Mouse (Mus musculus) stomach, postnatal 0 days (tissue): ENCODE measurements around the gene 4921517D22Rik. TPM values are rescaled to one million over a fixed set of nuclear protein-coding genes. Genes with fewer than 3 reads are reported as not detected.
"Not testable (repeated sequence)": the region's sequence is repeated elsewhere in the genome, so short reads cannot be mapped to it uniquely, and the experiment has no call there.

Source experiments
- ATAC-seq: fragments of 200-750 bp; cut with Nextera tagmentation; 2 replicates; pipeline ENCODE4 v1.8.0; 2017; ENCODE audit not compliant: low FRiP score, low TSS enrichment
- DNase-seq: peaks from one replicate; pipeline ENCODE4 v3.0.0-alpha.2; 2016; ENCODE audit warnings: low spot score
- H3K27ac ChIP-seq: fragments of 300-500 bp; sonication (generic); replicated peaks from 2 replicates; pipeline ENCODE4 v1.5.1; 2014; ENCODE audit warnings: mild to moderate bottlenecking, control low read depth
- H3K27me3 ChIP-seq: fragments of 300-500 bp; sonication (generic); 2 replicates; pipeline ENCODE4 v1.6.1; 2014; ENCODE audit warnings: low read length; ENCODE audit not compliant: control insufficient read depth, insufficient read depth
- H3K36me3 ChIP-seq: fragments of 300-500 bp; sonication (generic); 2 replicates; pipeline ENCODE4 v1.6.1; 2014; ENCODE audit warnings: low read length, mixed read lengths; ENCODE audit not compliant: control insufficient read depth, insufficient read depth
- H3K4me1 ChIP-seq: fragments of 300-500 bp; sonication (generic); replicated peaks from 2 replicates; pipeline ENCODE4 v1.6.1; 2014; ENCODE audit warnings: antibody characterized with exemption; ENCODE audit not compliant: control insufficient read depth, insufficient read depth
- H3K4me2 ChIP-seq: fragments of 300-500 bp; sonication (generic); replicated peaks from 2 replicates; pipeline ENCODE4 v1.6.1; 2014; ENCODE audit warnings: low read depth, mild to moderate bottlenecking, control low read depth, moderate library complexity
- H3K4me3 ChIP-seq: fragments of 300-500 bp; sonication (generic); 2 replicates; pipeline ENCODE4 v1.5.1; 2014; ENCODE audit warnings: low read depth, low read length, control low read depth
- H3K9ac ChIP-seq: fragments of 300-500 bp; sonication (generic); 2 replicates; pipeline ENCODE4 v1.6.1; 2014; ENCODE audit warnings: mild to moderate bottlenecking, low read length, control low read depth, mixed read lengths
- H3K9me3 ChIP-seq: fragments of 300-500 bp; sonication (generic); 2 replicates; pipeline ENCODE4 v1.6.1; 2016; ENCODE audit warnings: low read length; ENCODE audit not compliant: control insufficient read depth
- CTCF ChIP-seq: IDR thresholded peaks from 2 replicates; pipeline ENCODE4 v1.5.1; 2016; ENCODE audit warnings: antibody characterized with exemption, low read depth, mild to moderate bottlenecking, moderate library complexity
- EP300 ChIP-seq: optimal IDR thresholded peaks from 2 replicates; pipeline ENCODE3; 2016; ENCODE audit warnings: antibody characterized with exemption
- WGBS: fragments of 180-500 bp; shearing (Covaris S2); extraction: QIAGEN DNeasy Blood & Tissue Kit; methylation state at CpG from one replicate; pipeline ENCODE4 v1.1.7; 2014; 5-methylcytosine and 5-hydroxymethylcytosine counted together
- polyA plus RNA-seq: library from polyadenylated mRNA; unstranded; fragments of >200 nt; fragmentation: Nextera tagmentation; extraction: Ambion mirVana; gene quantifications from 2 replicates; pipeline ENCODE4 v1.2.1, GENCODE M21; 2015

Gene 4921517D22Rik
- polyA plus RNA-seq = not detected in 2 replicates

- Histone ChIP-seq H3K36me3 (no peaks in the 10 kb centered on the region), H3K27me3 (no peaks in the 10 kb centered on the region), H3K9ac (no peak within 1 kb of the TSS), H3K27ac (no peak within 1 kb of the TSS), H3K4me3 (no peak within 1 kb of the TSS), H3K4me2 (no peak within 1 kb of the TSS), H3K9me3 (no peaks in the 10 kb centered on the region), H3K4me1 (no peaks in the 10 kb centered on the region)
- DNase-seq = no peak
- 82% methylated on average over 3 of the region's 3 CpGs for WGBS
- no peak for ATAC-seq
- TF ChIP-seq EP300 (no peak), CTCF (no peak)
These were observed at the start of gene 4921517D22Rik for GRCm38 (mm10) chr13:59694008-59694407. TSS of gene 4921517D22Rik (minus strand) at chr13:59694108.

DNA sequence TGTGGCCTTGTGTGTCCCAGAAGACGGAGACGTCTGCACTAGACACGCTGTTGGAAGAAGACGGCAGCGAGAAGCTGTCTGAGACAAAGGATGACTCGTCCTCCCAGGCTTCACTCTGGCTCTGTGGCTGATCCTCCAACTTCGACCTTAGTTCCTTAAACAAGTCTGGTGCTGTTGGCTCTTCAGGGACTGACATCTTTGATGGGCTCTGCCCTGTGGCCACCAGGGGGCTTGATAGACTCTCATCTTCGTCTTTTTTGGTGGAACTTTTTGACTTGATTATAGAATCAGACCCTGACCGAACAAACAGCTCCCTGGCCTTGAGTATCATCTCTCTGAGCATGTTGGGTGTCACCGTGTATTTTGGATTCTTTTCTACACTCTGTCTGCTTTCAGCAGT, 47.8 kb upstream of the 4921517D22Rik start:
- H3K27ac ChIP-seq = no peak overlapping the region
- 68% methylated on average over 10 of the region's 10 CpGs for WGBS
- no peak overlapping the region for H3K4me2 ChIP-seq
- H3K9ac ChIP-seq = no peak overlapping the region
- H3K27me3 ChIP-seq = no peaks in the 10 kb centered on the region
- H3K36me3 ChIP-seq = no peaks in the 10 kb centered on the region
- H3K4me3 ChIP-seq = no peak overlapping the region
- ATAC-seq (no peak), DNase-seq (no peak)
- H3K9me3 ChIP-seq = no peaks in the 10 kb centered on the region
- no peaks in the 10 kb centered on the region for H3K4me1 ChIP-seq
- TF ChIP-seq CTCF (peak; percentile 54), EP300 (no peak)

GRCm38 (mm10) chr13:59741096-59741495, 47.2 kb upstream of the 4921517D22Rik start:
- DNase-seq = no peak
- TF ChIP-seq CTCF (no peak), EP300 (no peak)
- Histone ChIP-seq H3K4me3 (no peak overlapping the region), H3K27ac (no peak overlapping the region), H3K9ac (no peak overlapping the region), H3K36me3 (no peaks in the 10 kb centered on the region), H3K4me1 (no peaks in the 10 kb centered on the region), H3K9me3 (no peaks in the 10 kb centered on the region), H3K27me3 (no peaks in the 10 kb centered on the region), H3K4me2 (no peak overlapping the region)
- WGBS = 82% methylated on average over 11 of the region's 11 CpGs
- no peak for ATAC-seq

DNA sequence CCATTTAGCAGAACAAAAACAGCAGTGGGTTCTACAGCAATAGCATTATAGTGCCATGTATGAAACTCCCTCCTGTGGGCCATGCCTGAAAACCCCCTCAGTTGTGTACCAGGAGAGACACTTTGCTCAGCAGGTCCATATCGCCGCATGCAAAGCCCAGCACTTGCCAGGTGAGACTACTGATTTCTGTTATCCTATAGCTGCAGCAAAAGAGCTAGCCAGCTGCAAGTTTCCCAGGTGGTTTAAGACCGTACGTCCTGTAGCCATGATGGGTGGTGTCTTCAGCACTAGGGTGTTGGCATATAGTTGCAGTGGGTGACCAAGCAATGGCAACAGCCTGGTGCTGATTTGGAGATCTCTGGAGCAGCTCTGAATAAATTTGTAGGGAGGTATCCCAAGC, 45.5 kb upstream of the 4921517D22Rik start:
- DNase-seq = no peak
- Histone ChIP-seq H3K27ac (no peak overlapping the region), H3K9ac (no peak overlapping the region), H3K4me2 (no peak overlapping the region), H3K4me1 (no peaks in the 10 kb centered on the region), H3K27me3 (no peaks in the 10 kb centered on the region), H3K36me3 (no peaks in the 10 kb centered on the region), H3K4me3 (no peak overlapping the region), H3K9me3 (no peaks in the 10 kb centered on the region)
- WGBS = 86% methylated on average over 4 of the region's 4 CpGs
- no peak for ATAC-seq
- TF ChIP-seq CTCF = no peak
- no peak for TF ChIP-seq EP300

GRCm38 (mm10) chr13:59738455-59738854, 44.5 kb upstream of the 4921517D22Rik start:
- Histone ChIP-seq H3K4me1 (no peaks in the 10 kb centered on the region), H3K27me3 (no peaks in the 10 kb centered on the region), H3K36me3 (no peaks in the 10 kb centered on the region), H3K9me3 (no peaks in the 10 kb centered on the region), H3K27ac (no peak overlapping the region), H3K9ac (no peak overlapping the region), H3K4me2 (no peak overlapping the region), H3K4me3 (no peak overlapping the region)
- WGBS = 84% methylated on average over 2 of the region's 2 CpGs
- TF ChIP-seq EP300 (no peak), CTCF (no peak)
- DNase-seq (no peak), ATAC-seq (no peak)

DNA sequence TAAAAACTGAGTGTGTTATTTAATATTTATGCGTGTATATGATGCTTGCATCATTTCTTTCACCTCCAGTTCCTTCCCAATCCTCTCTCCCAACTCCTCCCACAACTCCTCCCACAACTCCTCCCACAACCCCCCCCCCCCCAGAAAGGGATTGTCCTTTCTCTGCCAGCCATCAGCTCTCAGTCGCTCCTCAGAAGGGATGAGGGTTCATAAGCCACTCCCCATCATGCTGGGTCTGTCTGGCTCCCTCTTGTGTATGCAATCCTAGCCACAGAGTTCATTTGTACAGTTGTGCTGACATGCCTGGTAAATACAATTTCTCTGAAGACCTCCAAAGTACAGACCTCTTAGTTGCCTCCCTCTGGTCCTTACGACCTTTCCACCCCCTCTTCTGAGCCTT, 41.3 kb upstream of the 4921517D22Rik start:
- ATAC-seq = peak; percentile 74; the same call in 1 of the 2 replicates
- WGBS = 21% methylated on average over 3 of the region's 3 CpGs
- no peaks in the 10 kb centered on the region for H3K9me3 ChIP-seq
- H3K36me3 ChIP-seq = no peaks in the 10 kb centered on the region
- DNase-seq = peak; percentile 53
- no peak overlapping the region for H3K27ac ChIP-seq
- no peak overlapping the region for H3K4me2 ChIP-seq
- no peak overlapping the region for H3K4me3 ChIP-seq
- H3K9ac ChIP-seq = no peak overlapping the region
- no peaks in the 10 kb centered on the region for H3K4me1 ChIP-seq
- no peaks in the 10 kb centered on the region for H3K27me3 ChIP-seq
- TF ChIP-seq EP300 = no peak
- peak; percentile 66 for TF ChIP-seq CTCF

DNA sequence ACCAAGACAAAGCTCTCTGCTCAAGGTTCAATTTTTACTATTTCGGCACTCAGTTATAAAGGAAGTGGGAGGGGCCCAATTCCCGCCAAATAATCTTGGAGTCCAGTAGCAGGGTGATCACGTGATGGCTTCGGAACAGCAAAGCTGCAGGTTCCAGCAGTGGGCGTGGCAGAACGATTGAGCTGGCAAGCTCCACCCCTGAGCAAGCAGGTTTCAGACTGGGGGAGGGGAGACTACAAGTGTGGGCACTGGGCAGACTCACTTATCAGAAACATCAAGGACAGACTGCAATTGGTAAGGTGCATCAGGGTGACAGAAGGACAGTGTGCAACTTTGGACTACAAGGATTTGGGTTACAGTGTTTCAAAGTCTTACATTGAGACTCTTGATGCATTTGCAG, 40.4 kb upstream of the 4921517D22Rik start:
- H3K9me3 ChIP-seq, H3K27me3 ChIP-seq, H3K4me3 ChIP-seq, H3K4me1 ChIP-seq, DNase-seq, ATAC-seq, H3K36me3 ChIP-seq, H3K9ac ChIP-seq, H3K27ac ChIP-seq, H3K4me2 ChIP-seq: not testable (repeated sequence)
- 13% methylated on average over 6 of the region's 6 CpGs for WGBS
